In the genomic region with DNA sequence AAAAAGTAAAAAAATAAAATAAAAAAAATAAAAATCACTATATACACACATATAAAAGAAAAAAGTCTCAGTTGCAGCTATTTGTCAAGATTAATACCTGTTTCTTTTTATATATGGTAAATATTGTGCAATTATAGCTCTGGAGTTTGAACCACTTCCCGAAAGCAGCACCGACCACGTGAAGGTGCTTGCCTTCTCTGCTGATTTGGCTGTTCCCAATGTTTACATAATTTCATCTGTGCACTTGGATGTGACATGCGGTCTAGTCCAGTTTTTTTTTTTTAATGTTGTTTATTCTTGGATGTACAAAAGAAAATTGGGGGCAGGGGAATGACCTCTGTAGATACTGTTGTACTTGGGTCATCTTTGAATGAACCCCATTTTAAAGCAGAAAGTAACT, we compare ENCODE assay signal across 11 mouse cellular contexts. TPM values are rescaled to one million over a fixed set of nuclear protein-coding genes. Genes with fewer than 3 reads are reported as not detected.
A peak's percentile ranks its signal among the peaks of the same experiment; 100 is the strongest.
DNase-seq lines count a peak whose midpoint lies in the region; ATAC-seq and TF ChIP-seq lines count a peak whose summit lies in the region.
"Had no signal": no experiment of that assay in that cellular context is flagged by ENCODE, and none has a peak within 500 bp of the region (broad histone marks: within the 10 kb centered on the region; RNA-seq: fewer than 3 reads in every experiment).

No protein-coding gene starts in this region.

- no peak overlapping the region for H3K27ac ChIP-seq in kidney, embryonic 15.5 days
- H3K27ac ChIP-seq in cortical plate, adult 2 months (ENCODE audit: insufficient read depth, low read length) = no peak overlapping the region
- H3K27ac ChIP-seq in hindbrain, embryonic 11.5 days (ENCODE audit: low read depth, low read length) = no peak overlapping the region
- no peak overlapping the region for H3K27ac ChIP-seq in midbrain, embryonic 11.5 days (ENCODE audit: low read depth, low read length)
- H3K27ac ChIP-seq: limb, embryonic 13.5 days had no signal

- peak overlapping the region; percentile 81 for H3K4me2 ChIP-seq in kidney, embryonic 15.5 days
- H3K4me2 ChIP-seq in hindbrain, embryonic 11.5 days (replicated peaks; ENCODE audit: low read depth, low read length) = peak overlapping the region; percentile 89
- H3K4me2 ChIP-seq in midbrain, embryonic 11.5 days = peak overlapping the region; percentile 73

- TF ChIP-seq CTCF in cortical plate, adult 2 months (IDR thresholded peaks at IDR 0.05; ENCODE audit: extremely low read depth, insufficient read depth, low read length) = no peak

- TF ChIP-seq POLR2A in cortical plate, adult 2 months (IDR thresholded peaks at IDR 0.05; ENCODE audit: extremely low read depth, insufficient read depth, low read length) = no peak

- no peaks in the 10 kb centered on the region for H3K9me3 ChIP-seq in kidney, embryonic 15.5 days (replicated peaks)
- no peaks in the 10 kb centered on the region for H3K9me3 ChIP-seq in hindbrain, embryonic 11.5 days (ENCODE audit: control insufficient read depth, low read length)
- no peaks in the 10 kb centered on the region for H3K9me3 ChIP-seq in midbrain, embryonic 11.5 days (ENCODE audit: control insufficient read depth, low read length)
- H3K9me3 ChIP-seq: limb, embryonic 13.5 days had no signal

- peak overlapping the region; percentile 97 for H3K4me3 ChIP-seq in kidney, embryonic 15.5 days (replicated peaks)
- H3K4me3 ChIP-seq in cortical plate, adult 2 months (ENCODE audit: insufficient read depth, low read length) = peak overlapping the region; percentile 100
- H3K4me3 ChIP-seq in hindbrain, embryonic 11.5 days (ENCODE audit: low read depth, low read length) = peak overlapping the region; percentile 89; the same call in 1 of the 2 replicates
- peak overlapping the region; percentile 93 for H3K4me3 ChIP-seq in midbrain, embryonic 11.5 days (ENCODE audit: low read depth, low read length)

- no peak for ATAC-seq in kidney, embryonic 15.5 days (replicated peaks; ENCODE audit: low FRiP score)
- no peak for ATAC-seq in hindbrain, embryonic 11.5 days (ENCODE audit: low FRiP score)
- no peak for ATAC-seq in midbrain, embryonic 11.5 days (ENCODE audit: low FRiP score)

- 45% methylated on average over 4 of the region's 4 CpGs for WGBS in kidney, embryonic 15.5 days
- 40% methylated on average over 4 of the region's 4 CpGs for WGBS in hindbrain, embryonic 11.5 days
- WGBS in midbrain, embryonic 11.5 days = 48% methylated on average over 4 of the region's 4 CpGs

- H3K9ac ChIP-seq in kidney, embryonic 15.5 days = no peak overlapping the region
- no peak overlapping the region for H3K9ac ChIP-seq in hindbrain, embryonic 11.5 days (ENCODE audit: low read depth, low read length)
- H3K9ac ChIP-seq in midbrain, embryonic 11.5 days (ENCODE audit: low read length) = no peak overlapping the region

- no peak for DNase-seq in kidney, adult 18-20 months
- DNase-seq in hindbrain, embryonic 11.5 days (ENCODE audit: low spot score) = no peak
- no peak for DNase-seq in midbrain, embryonic 11.5 days (ENCODE audit: low spot score, missing footprints)
- DNase-seq in right cerebral cortex, postnatal 4 days = no peak
- no peak for DNase-seq in gastrocnemius, postnatal 25 days
- no peak for DNase-seq in adrenal gland, postnatal 36 days
- DNase-seq: adrenal gland, adult 2 months; heart, adult 11 months had no signal

- H3K4me1 ChIP-seq in kidney, embryonic 15.5 days = peaks cover 78% of the 10 kb centered on the region
- peaks cover 3% of the 10 kb centered on the region; the same call in 1 of the 2 replicates for H3K4me1 ChIP-seq in cortical plate, adult 2 months (ENCODE audit: control insufficient read depth, insufficient read depth, low read length)
- H3K4me1 ChIP-seq in hindbrain, embryonic 11.5 days (replicated peaks; ENCODE audit: control insufficient read depth, insufficient read depth, low read length) = peaks cover 8% of the 10 kb centered on the region
- peaks cover 33% of the 10 kb centered on the region for H3K4me1 ChIP-seq in midbrain, embryonic 11.5 days (ENCODE audit: control insufficient read depth, insufficient read depth, low read length)

- H3K36me3 ChIP-seq in kidney, embryonic 15.5 days = peaks cover 8% of the 10 kb centered on the region; the same call in 1 of the 2 replicates
- no peaks in the 10 kb centered on the region for H3K36me3 ChIP-seq in hindbrain, embryonic 11.5 days (ENCODE audit: control insufficient read depth, insufficient read depth, low read length)
- no peaks in the 10 kb centered on the region for H3K36me3 ChIP-seq in midbrain, embryonic 11.5 days (ENCODE audit: control insufficient read depth, insufficient read depth, low read length)
- H3K36me3 ChIP-seq: limb, embryonic 13.5 days had no signal

- peaks cover 11% of the 10 kb centered on the region for H3K27me3 ChIP-seq in kidney, embryonic 15.5 days
- H3K27me3 ChIP-seq in hindbrain, embryonic 11.5 days (ENCODE audit: control insufficient read depth, insufficient read depth, low read length) = peaks cover 3% of the 10 kb centered on the region; the same call in 1 of the 2 replicates
- H3K27me3 ChIP-seq in midbrain, embryonic 11.5 days (ENCODE audit: control insufficient read depth, insufficient read depth, low read length) = peaks cover 6% of the 10 kb centered on the region; the same call in 1 of the 2 replicates

RNA-seq across cellular contexts. Expression of a gene that starts 3.0 kb away (rescaled TPM):
- 7.6 and 8.3 TPM in 2 replicates for polyA plus RNA-seq in kidney, embryonic 15.5 days (2015; fragmentation: Nextera tagmentation; extraction: Ambion mirVana)
- polyA plus RNA-seq in cortical plate, adult 2 months (2012; rRNA removed) = 995 and 1,039 TPM in 2 replicates
- 6.0 and 6.4 TPM in 2 replicates for polyA plus RNA-seq in hindbrain, embryonic 11.5 days (2014; fragmentation: Nextera tagmentation; extraction: Ambion mirVana)
- 6.0 and 6.1 TPM in 2 replicates for polyA plus RNA-seq in midbrain, embryonic 11.5 days (2014; fragmentation: Nextera tagmentation; extraction: Ambion mirVana)
- 1 to 10 TPM; 4.2 to 5.5 TPM for total RNA-seq in gastrocnemius, postnatal 25 days (2021)
- 10 to 100 TPM; 25.2 to 25.7 TPM for total RNA-seq in adrenal gland, postnatal 36 days (2021)

RNA-seq across cellular contexts. Expression of a gene that starts 22.6 kb away (rescaled TPM):
- 21.6 and 23.8 TPM in 2 replicates for polyA plus RNA-seq in kidney, embryonic 15.5 days (2015; fragmentation: Nextera tagmentation; extraction: Ambion mirVana)
- polyA plus RNA-seq in cortical plate, adult 2 months (2012; rRNA removed) = 28.2 and 30.6 TPM in 2 replicates
- polyA plus RNA-seq in hindbrain, embryonic 11.5 days (2014; fragmentation: Nextera tagmentation; extraction: Ambion mirVana) = 16.0 and 16.6 TPM in 2 replicates
- polyA plus RNA-seq in midbrain, embryonic 11.5 days (2014; fragmentation: Nextera tagmentation; extraction: Ambion mirVana) = 17.9 and 18.5 TPM in 2 replicates
- 10 to 100 TPM; 41.5 to 43.0 TPM for total RNA-seq in gastrocnemius, postnatal 25 days (2021)
- 10 to 100 TPM; 51.7 to 55.3 TPM for total RNA-seq in adrenal gland, postnatal 36 days (2021)

Comparison
In these comparisons a context has a peak if more than half of its experiments do, and no peak if none do; other contexts are left out.
1. RNA of a gene that starts 3.0 kb away (polyA plus RNA-seq): 995 to 1,039 TPM in cortical plate, adult 2 months; 7.6 to 8.3 TPM in kidney, embryonic 15.5 days, 6.0 to 6.4 TPM in hindbrain, embryonic 11.5 days and 6.0 to 6.1 TPM in midbrain, embryonic 11.5 days; every median in the first group is over 100 times any median in the second.
2. Peak in every context shown above with its lines, with median percentiles within 50 percentile points of each other: H3K4me2 ChIP-seq and H3K4me3 ChIP-seq.